Mouse (Mus musculus) cortical plate, adult 2 months (tissue): ENCODE results near the gene Maml3.

Experiments used
- CTCF ChIP-seq: fragments of 200-500 bp; IDR thresholded peaks from 2 replicates; pipeline ENCODE4 v1.5.1; 2011; ENCODE audit warnings: mild to moderate bottlenecking, control low read depth, low read length; ENCODE audit not compliant: insufficient read depth; ENCODE audit errors: extremely low read depth
- POLR2A ChIP-seq: fragments of 200-500 bp; IDR thresholded peaks from 2 replicates; pipeline ENCODE4 v1.6.1; 2011; ENCODE audit warnings: mild to moderate bottlenecking, low read length, control low read depth; ENCODE audit not compliant: insufficient read depth; ENCODE audit errors: extremely low read depth

DNA sequence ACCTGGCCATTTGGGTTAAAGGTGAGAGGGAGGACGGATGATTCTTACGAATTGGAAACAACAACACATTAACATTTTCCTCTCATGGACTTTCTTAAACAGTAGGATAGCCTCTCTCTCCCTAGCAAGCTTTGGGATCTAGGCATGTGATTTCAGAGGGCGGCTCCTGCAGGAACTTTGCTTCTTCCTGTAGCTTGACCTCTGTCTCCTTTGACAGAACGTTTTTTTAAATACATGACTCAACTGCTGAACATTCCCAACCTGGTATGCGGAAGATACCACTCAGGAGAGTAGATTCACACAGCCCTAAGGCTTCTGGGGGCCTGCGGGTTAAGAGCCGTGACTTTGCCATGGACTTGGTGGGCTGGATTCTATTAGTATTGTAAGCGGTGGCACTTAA is 455.4 kb downstream of the Maml3 start:
- TF ChIP-seq POLR2A: no peak
- TF ChIP-seq CTCF: no peak
